Mouse (Mus musculus) olfactory bulb, adult 2 months (tissue): Measurements from ENCODE around the gene Fastkd5.

Experiments used
- CTCF ChIP-seq: fragments of 200-500 bp; IDR thresholded peaks from 2 replicates; pipeline ENCODE4 v1.5.1; 2012; ENCODE audit warnings: low read depth, mild to moderate bottlenecking, low read length, moderate library complexity; ENCODE audit not compliant: insufficient read depth
- POLR2A ChIP-seq: fragments of 200-500 bp; IDR thresholded peaks from 2 replicates; pipeline ENCODE4 v1.6.1; 2012; ENCODE audit warnings: mild to moderate bottlenecking, low read depth, low read length, moderate library complexity; ENCODE audit not compliant: insufficient read depth

DNA sequence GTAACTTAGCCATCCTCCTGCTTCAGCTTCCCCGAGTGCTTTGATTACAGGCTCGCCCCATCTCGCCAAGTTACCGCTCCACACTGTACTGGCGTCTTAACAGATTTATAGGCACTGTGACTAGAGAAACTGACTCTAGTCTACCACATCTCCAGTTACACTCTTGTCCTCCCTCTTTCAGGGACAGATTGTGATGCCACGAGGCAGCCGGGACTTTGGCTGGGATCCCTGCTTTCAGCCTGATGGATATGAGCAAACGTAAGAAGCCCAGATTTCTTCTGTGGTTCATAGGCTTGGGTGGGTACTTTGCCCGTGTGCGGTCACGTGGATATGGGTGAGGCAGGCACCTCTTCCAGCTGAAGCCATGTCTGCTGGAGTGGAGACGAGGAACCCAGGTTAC, 49.3 kb upstream of the Fastkd5 start:
- TF ChIP-seq POLR2A (no peak), CTCF (no peak)
